Mouse (Mus musculus): ENCODE data around the gene Flg2. TPM values are rescaled to one million over a fixed set of nuclear protein-coding genes. Genes with fewer than 3 reads are reported as not detected.

The Flg2 gene
- polyA plus RNA-seq (2012; rRNA removed) = not detected in 2 replicates

DNA sequence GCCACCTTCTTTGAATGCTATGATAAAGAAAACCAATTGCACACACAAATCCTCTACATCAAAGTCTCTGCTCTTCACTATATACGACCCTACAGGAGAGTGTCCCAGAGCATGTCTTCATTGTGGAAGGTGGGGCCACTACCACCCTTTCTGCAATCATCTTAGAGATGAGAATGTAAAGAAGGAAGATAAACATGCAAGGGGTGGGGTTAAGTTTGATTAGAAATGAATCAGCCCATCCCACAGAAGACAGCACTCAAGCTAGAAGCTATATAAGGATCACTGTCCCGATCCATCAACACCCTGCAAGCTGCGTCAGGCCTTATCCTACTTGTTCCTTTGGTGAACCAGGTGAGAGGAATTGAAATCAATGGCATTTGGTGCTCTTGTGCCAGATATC is at the start of gene Flg2:
Flg2 (plus strand) TSS at position 301 of the 400 bp plus-strand sequence.

Other genes starting within 250 kb of the Flg2 start
- not detected in 2 replicates for gene Lce3d, start 239.9 kb upstream of the Flg2 start, polyA plus RNA-seq (2012; rRNA removed)
- gene Lce3e, start 230.2 kb upstream of the Flg2 start, polyA plus RNA-seq (2012; rRNA removed) = not detected in 2 replicates
- not detected in 2 replicates for gene Lce3f, start 205.1 kb upstream of the Flg2 start, polyA plus RNA-seq (2012; rRNA removed)
- gene Crct1, start 181.6 kb upstream of the Flg2 start, polyA plus RNA-seq (2012; rRNA removed) = 0.14 and 0.15 TPM in 2 replicates
- not detected in 2 replicates for gene Lce1m, start 178.2 kb upstream of the Flg2 start, polyA plus RNA-seq (2012; rRNA removed)
- gene Gm4858, start 128.5 kb upstream of the Flg2 start, polyA plus RNA-seq (2012; rRNA removed) = not detected in 2 replicates
- gene Crnn, start 52.5 kb upstream of the Flg2 start, polyA plus RNA-seq (2012; rRNA removed) = not detected in 2 replicates
- not detected in 2 replicates for gene Flg, start 76.2 kb downstream of the Flg2 start, polyA plus RNA-seq (2012; rRNA removed)
- gene Hrnr, start 122.5 kb downstream of the Flg2 start, polyA plus RNA-seq (2012; rRNA removed) = not detected in 2 replicates
- gene Rptn, start 196.4 kb downstream of the Flg2 start, polyA plus RNA-seq (2012; rRNA removed) = not detected in 2 replicates
- gene Tchh, start 245.1 kb downstream of the Flg2 start, polyA plus RNA-seq (2012; rRNA removed) = 0.39 and 0.77 TPM in 2 replicates

All from central nervous system, embryonic 11.5 days (tissue).